Mouse (Mus musculus) bone marrow, adult 2 months (tissue): ENCODE data around the gene 3110082I17Rik.

Experiments used
- CTCF ChIP-seq: fragments of 200-500 bp; IDR thresholded peaks from 2 replicates; pipeline ENCODE4 v1.5.1; 2011; ENCODE audit warnings: low read length, control low read depth; ENCODE audit not compliant: control insufficient read depth, insufficient read depth
- POLR2A ChIP-seq: fragments of 200-500 bp; IDR thresholded peaks from 2 replicates; pipeline ENCODE4 v1.6.1; 2011; ENCODE audit warnings: low read depth, mild to moderate bottlenecking, control low read depth, low read length, borderline replicate concordance; ENCODE audit not compliant: control insufficient read depth

- TF ChIP-seq CTCF (no peak), POLR2A (no peak)
Observed at GRCm38 (mm10) chr5:139366484-139366883, 93.8 kb downstream of the 3110082I17Rik start.
